Mouse (Mus musculus): Measurements from ENCODE around the gene Arhgef7. TPM values are rescaled to one million over a fixed set of nuclear protein-coding genes. Genes with fewer than 3 reads are reported as not detected.

The Arhgef7 gene
- total and polyA plus RNA-seq, 2 experiments from 2014 or later = 49.2 to 77.1 TPM

GRCm38 (mm10) chr8:11705818-11706217 lies 21.7 kb upstream of the Arhgef7 start:
- Histone ChIP-seq H3K4me2 (ENCODE audit: low read depth, low read length) (no peak overlapping the region), H3K27me3 (ENCODE audit: control insufficient read depth, insufficient read depth, low read length) (no peaks in the 10 kb centered on the region), H3K4me3 (ENCODE audit: low read depth, low read length) (no peak overlapping the region), H3K9ac (replicated peaks; ENCODE audit: low read depth, low read length) (no peak overlapping the region), H3K36me3 (replicated peaks; ENCODE audit: control insufficient read depth, insufficient read depth, low read length) (no peaks in the 10 kb centered on the region), H3K4me1 (ENCODE audit: control insufficient read depth, insufficient read depth) (peaks cover 30% of the 10 kb centered on the region), H3K9me3 (replicated peaks; ENCODE audit: control insufficient read depth, low read length) (no peaks in the 10 kb centered on the region), H3K27ac (ENCODE audit: low read depth) (peak overlapping the region; percentile 93)
- DNase-seq (ENCODE audit: low spot score) (peak; percentile 93), ATAC-seq (ENCODE audit: insufficient read depth, low read depth) (peak; percentile 89)
- peak; percentile 85 for TF ChIP-seq EP300 (IDR thresholded peaks at IDR 0.05; ENCODE audit: low read depth)
- no peak for TF ChIP-seq CTCF (IDR thresholded peaks at IDR 0.05; ENCODE audit: low read depth)
- WGBS = 26% methylated on average over 12 of the region's 12 CpGs

- no peaks in the 10 kb centered on the region for H3K36me3 ChIP-seq (replicated peaks; ENCODE audit: control insufficient read depth, insufficient read depth, low read length)
- peak overlapping the region; percentile 28; the same call in 1 of the 2 replicates for H3K9ac ChIP-seq (replicated peaks; ENCODE audit: low read depth, low read length)
- no peaks in the 10 kb centered on the region for H3K27me3 ChIP-seq (ENCODE audit: control insufficient read depth, insufficient read depth, low read length)
- H3K4me1 ChIP-seq (ENCODE audit: control insufficient read depth, insufficient read depth) = peaks cover 37% of the 10 kb centered on the region
- ATAC-seq (ENCODE audit: insufficient read depth, low read depth) (peak; percentile 42; the same call in 1 of the 2 replicates), DNase-seq (ENCODE audit: low spot score) (peak; percentile 68)
- WGBS = 11% methylated on average over 3 of the region's 3 CpGs
- H3K4me2 ChIP-seq (ENCODE audit: low read depth, low read length) = no peak overlapping the region
- H3K27ac ChIP-seq (ENCODE audit: low read depth) = peak overlapping the region; percentile 93
- H3K4me3 ChIP-seq (ENCODE audit: low read depth, low read length) = no peak overlapping the region
- no peaks in the 10 kb centered on the region for H3K9me3 ChIP-seq (replicated peaks; ENCODE audit: control insufficient read depth, low read length)
- TF ChIP-seq EP300 (IDR thresholded peaks at IDR 0.05; ENCODE audit: low read depth) = no peak
- TF ChIP-seq CTCF (IDR thresholded peaks at IDR 0.05; ENCODE audit: low read depth) = no peak
These were observed 19.8 kb upstream of the Arhgef7 start for GRCm38 (mm10) chr8:11707701-11708100.

GRCm38 (mm10) chr8:11708815-11709214 lies 18.7 kb upstream of the Arhgef7 start:
- DNase-seq (ENCODE audit: low spot score) (no peak), ATAC-seq (ENCODE audit: insufficient read depth, low read depth) (no peak)
- Histone ChIP-seq H3K27ac (ENCODE audit: low read depth) (peak overlapping the region; percentile 93), H3K4me1 (ENCODE audit: control insufficient read depth, insufficient read depth) (peaks cover 37% of the 10 kb centered on the region), H3K27me3 (ENCODE audit: control insufficient read depth, insufficient read depth, low read length) (no peaks in the 10 kb centered on the region), H3K36me3 (replicated peaks; ENCODE audit: control insufficient read depth, insufficient read depth, low read length) (no peaks in the 10 kb centered on the region), H3K4me3 (ENCODE audit: low read depth, low read length) (no peak overlapping the region), H3K9me3 (replicated peaks; ENCODE audit: control insufficient read depth, low read length) (no peaks in the 10 kb centered on the region), H3K4me2 (ENCODE audit: low read depth, low read length) (no peak overlapping the region), H3K9ac (replicated peaks; ENCODE audit: low read depth, low read length) (no peak overlapping the region)
- no peak for TF ChIP-seq CTCF (IDR thresholded peaks at IDR 0.05; ENCODE audit: low read depth)
- TF ChIP-seq EP300 (IDR thresholded peaks at IDR 0.05; ENCODE audit: low read depth) = no peak
- 51% methylated on average over 2 of the region's 2 CpGs for WGBS

- ATAC-seq (ENCODE audit: insufficient read depth, low read depth) (no peak), DNase-seq (ENCODE audit: low spot score) (no peak)
- Histone ChIP-seq H3K4me2 (ENCODE audit: low read depth, low read length) (no peak overlapping the region), H3K27me3 (ENCODE audit: control insufficient read depth, insufficient read depth, low read length) (no peaks in the 10 kb centered on the region), H3K9me3 (replicated peaks; ENCODE audit: control insufficient read depth, low read length) (no peaks in the 10 kb centered on the region), H3K4me1 (ENCODE audit: control insufficient read depth, insufficient read depth) (peaks cover 37% of the 10 kb centered on the region), H3K9ac (replicated peaks; ENCODE audit: low read depth, low read length) (no peak overlapping the region), H3K27ac (ENCODE audit: low read depth) (0 out of 2 replicates have a peak overlapping the region, but pooled peaks have one; percentile 11), H3K36me3 (replicated peaks; ENCODE audit: control insufficient read depth, insufficient read depth, low read length) (no peaks in the 10 kb centered on the region), H3K4me3 (ENCODE audit: low read depth, low read length) (no peak overlapping the region)
- TF ChIP-seq EP300 (IDR thresholded peaks at IDR 0.05; ENCODE audit: low read depth) = no peak
- no peak for TF ChIP-seq CTCF (IDR thresholded peaks at IDR 0.05; ENCODE audit: low read depth)
- WGBS = 86% methylated on average over 3 of the region's 3 CpGs
These were observed 18.0 kb upstream of the Arhgef7 start for GRCm38 (mm10) chr8:11709542-11709941.

DNA sequence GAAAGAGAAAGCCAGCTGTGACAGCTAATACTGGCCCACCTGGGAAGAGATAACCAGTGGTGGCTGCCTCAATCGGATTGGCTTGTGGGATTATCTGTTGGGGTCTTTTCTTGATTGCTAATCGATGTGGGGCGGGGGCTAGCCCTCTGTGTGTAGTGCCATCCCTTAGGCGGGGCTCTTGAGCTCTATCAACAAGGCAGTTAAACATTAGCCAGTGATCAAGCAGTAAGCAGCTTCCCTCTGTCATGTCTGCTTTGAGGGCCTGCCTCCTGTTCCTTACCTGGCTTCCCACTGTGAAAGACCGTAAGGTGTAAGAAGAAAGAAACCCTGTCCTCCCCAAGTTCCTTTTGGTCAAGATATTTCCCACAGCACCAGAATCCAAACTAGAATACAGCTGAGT lies 17.1 kb upstream of the Arhgef7 start:
- no peak for TF ChIP-seq CTCF (IDR thresholded peaks at IDR 0.05; ENCODE audit: low read depth)
- TF ChIP-seq EP300 (IDR thresholded peaks at IDR 0.05; ENCODE audit: low read depth) = no peak
- Histone ChIP-seq H3K4me2 (ENCODE audit: low read depth, low read length) (no peak overlapping the region), H3K9me3 (replicated peaks; ENCODE audit: control insufficient read depth, low read length) (no peaks in the 10 kb centered on the region), H3K27me3 (ENCODE audit: control insufficient read depth, insufficient read depth, low read length) (no peaks in the 10 kb centered on the region), H3K9ac (replicated peaks; ENCODE audit: low read depth, low read length) (no peak overlapping the region), H3K4me1 (ENCODE audit: control insufficient read depth, insufficient read depth) (peaks cover 37% of the 10 kb centered on the region), H3K27ac (ENCODE audit: low read depth) (peak overlapping the region; percentile 51), H3K36me3 (replicated peaks; ENCODE audit: control insufficient read depth, insufficient read depth, low read length) (no peaks in the 10 kb centered on the region), H3K4me3 (ENCODE audit: low read depth, low read length) (no peak overlapping the region)
- DNase-seq (ENCODE audit: low spot score) (no peak), ATAC-seq (ENCODE audit: insufficient read depth, low read depth) (no peak)
- WGBS = 55% methylated on average over 5 of the region's 5 CpGs

DNA sequence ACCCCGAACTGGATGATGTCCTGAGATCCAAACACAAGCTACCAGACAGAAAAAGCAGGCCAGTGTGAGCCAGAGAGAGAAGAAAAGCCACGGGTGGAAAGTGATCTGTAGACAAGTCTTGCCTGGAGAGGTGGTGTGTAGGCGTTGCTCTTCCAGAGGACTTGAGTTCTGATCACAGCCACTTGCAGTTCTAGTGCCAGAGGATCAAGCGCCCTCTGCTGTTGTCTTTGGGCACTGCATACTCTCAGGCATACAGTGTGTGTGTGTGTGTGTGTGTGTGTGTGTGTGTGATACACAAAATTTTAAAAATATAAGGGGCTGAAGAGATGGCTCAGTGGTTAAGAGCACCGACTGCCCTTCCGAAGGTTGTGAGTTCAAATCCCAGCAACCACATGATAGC lies 15.3 kb upstream of the Arhgef7 start:
- DNase-seq (ENCODE audit: low spot score) (no peak), ATAC-seq (ENCODE audit: insufficient read depth, low read depth) (no peak)
- Histone ChIP-seq H3K27ac (ENCODE audit: low read depth) (no peak overlapping the region), H3K4me2 (ENCODE audit: low read depth, low read length) (no peak overlapping the region), H3K4me3 (ENCODE audit: low read depth, low read length) (no peak overlapping the region), H3K36me3 (replicated peaks; ENCODE audit: control insufficient read depth, insufficient read depth, low read length) (no peaks in the 10 kb centered on the region), H3K9me3 (replicated peaks; ENCODE audit: control insufficient read depth, low read length) (no peaks in the 10 kb centered on the region), H3K27me3 (ENCODE audit: control insufficient read depth, insufficient read depth, low read length) (no peaks in the 10 kb centered on the region), H3K4me1 (ENCODE audit: control insufficient read depth, insufficient read depth) (peaks cover 24% of the 10 kb centered on the region), H3K9ac (replicated peaks; ENCODE audit: low read depth, low read length) (no peak overlapping the region)
- TF ChIP-seq CTCF (IDR thresholded peaks at IDR 0.05; ENCODE audit: low read depth) (peak; percentile 41), EP300 (IDR thresholded peaks at IDR 0.05; ENCODE audit: low read depth) (no peak)
- 91% methylated on average over 6 of the region's 6 CpGs for WGBS
